Mouse (Mus musculus) right cerebral cortex, adult 18-20 months (tissue): ENCODE data around the gene Aip.
"Not testable (repeated sequence)": the region's sequence is repeated elsewhere in the genome, so short reads cannot be mapped to it uniquely, and the experiment has no call there.

Source experiments
- DNase-seq: peaks from one replicate; pipeline ENCODE4 v3.0.0; 2022; ENCODE audit warnings: mixed read lengths

The Aip gene

GRCm38 (mm10) chr19:4151898-4152297 lies 26.2 kb upstream of the Aip start:
- no peak for DNase-seq

DNA sequence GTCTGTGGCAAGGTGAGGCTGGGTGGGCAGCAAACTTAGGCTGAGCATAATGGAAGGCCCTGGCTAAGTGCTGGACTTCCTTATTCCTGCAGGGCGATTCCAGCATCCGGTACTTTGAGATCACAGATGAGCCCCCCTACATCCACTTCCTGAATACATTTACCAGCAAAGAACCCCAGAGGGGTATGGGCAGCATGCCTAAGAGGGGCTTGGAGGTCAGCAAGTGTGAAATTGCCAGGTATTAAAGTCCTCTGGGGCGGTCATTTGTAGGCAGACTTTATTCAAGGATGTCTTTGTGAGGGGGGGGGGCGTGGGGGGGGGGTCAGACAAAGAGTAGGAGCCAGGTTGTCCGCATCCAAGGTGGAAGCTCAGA lies 25.8 kb upstream of the Aip start:
- DNase-seq: no peak

GRCm38 (mm10) chr19:4150567-4151487 lies 25.2 kb upstream of the Aip start:
- no peak for DNase-seq

GRCm38 (mm10) chr19:4149764-4150461 lies 24.3 kb upstream of the Aip start:
- DNase-seq: no peak

- no peak for DNase-seq
These were observed 23.6 kb upstream of the Aip start for GRCm38 (mm10) chr19:4149283-4149682.

DNA sequence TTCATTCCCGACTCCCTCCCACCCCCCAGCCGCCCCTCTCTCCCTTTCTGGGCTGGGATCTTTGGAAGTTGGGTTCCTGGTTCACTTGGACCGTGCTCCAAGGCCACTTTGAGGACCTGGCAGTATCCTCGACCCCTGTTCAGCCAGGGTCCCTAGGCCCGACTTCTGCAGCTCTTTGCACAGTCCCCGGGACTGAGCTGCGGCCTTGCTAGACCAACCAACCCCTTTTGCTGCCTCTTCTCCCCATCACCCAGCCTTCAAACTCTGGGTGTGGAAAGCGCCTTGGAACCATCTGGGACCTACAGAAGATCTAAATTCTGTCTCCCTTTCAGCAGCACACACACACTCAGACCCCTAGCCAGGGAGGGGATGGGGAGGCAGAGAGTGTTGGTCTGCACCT lies 23.2 kb upstream of the Aip start:
- DNase-seq: no peak

DNA sequence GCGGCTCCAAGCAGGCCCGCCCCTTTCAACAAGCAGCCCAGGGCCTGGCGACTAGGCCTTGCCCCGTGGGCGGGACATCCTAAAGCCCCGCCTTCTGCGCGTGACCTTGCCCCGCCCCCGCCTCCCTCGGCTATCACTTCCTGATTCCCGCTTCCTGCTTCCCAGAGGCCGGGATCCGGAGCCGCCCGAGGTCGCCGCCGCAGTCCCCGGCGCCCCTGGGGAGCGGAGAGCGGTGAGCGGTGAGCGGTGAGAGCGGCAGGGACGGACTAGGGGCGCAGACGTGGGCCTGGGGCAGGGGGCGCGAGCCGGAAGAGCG lies 22.8 kb upstream of the Aip start, which contains the start of gene Coro1b:
Gene Coro1b, plus strand, starts transcription at position 129 of the 316 bp plus-strand sequence.
- peak; percentile 95 for DNase-seq

GRCm38 (mm10) chr19:4147782-4148490 lies 22.3 kb upstream of the Aip start:
- DNase-seq: no peak

DNA sequence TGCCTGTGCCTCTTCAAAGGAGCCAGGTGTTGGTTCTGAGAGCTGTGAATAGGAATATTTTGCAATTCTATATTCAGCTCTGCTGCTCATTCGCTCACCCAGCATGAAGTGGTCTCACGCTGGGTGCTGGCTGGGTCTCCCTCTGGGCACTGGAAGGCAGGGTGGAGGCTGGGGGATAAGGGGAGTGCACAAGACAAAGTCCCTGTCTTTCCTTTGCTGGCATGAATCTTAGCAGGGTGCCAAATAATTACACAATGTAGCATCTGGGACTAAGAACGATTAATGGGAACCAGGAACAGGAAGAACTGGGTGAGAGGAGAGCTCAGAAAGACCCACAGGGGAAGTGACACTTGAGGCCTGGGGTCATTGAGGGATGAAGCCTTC lies 21.4 kb upstream of the Aip start:
- no peak for DNase-seq

- DNase-seq: no peak
These were observed 20.8 kb upstream of the Aip start for GRCm38 (mm10) chr19:4146366-4147021.

DNA sequence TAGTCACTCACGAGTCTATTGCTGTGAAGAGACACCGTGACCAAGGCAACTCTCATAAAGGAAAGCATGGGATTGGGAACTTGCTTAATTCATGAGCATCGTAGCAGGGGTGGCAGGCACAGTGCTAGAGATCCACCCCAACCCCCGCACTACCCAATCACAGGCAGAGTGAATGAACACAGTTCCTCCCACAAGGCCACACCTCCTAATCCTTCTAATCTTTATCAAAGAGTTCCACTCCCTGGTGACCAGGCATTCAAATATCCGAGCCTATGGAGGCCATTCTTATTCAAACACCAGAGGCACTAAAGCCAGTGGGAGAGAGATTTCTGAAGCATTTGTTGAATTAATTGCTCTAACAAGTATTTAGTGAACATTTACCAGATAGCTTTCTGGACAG lies 20.3 kb upstream of the Aip start:
- no peak for DNase-seq

- DNase-seq: no peak
These were observed 19.2 kb upstream of the Aip start for GRCm38 (mm10) chr19:4144550-4145498.

DNA sequence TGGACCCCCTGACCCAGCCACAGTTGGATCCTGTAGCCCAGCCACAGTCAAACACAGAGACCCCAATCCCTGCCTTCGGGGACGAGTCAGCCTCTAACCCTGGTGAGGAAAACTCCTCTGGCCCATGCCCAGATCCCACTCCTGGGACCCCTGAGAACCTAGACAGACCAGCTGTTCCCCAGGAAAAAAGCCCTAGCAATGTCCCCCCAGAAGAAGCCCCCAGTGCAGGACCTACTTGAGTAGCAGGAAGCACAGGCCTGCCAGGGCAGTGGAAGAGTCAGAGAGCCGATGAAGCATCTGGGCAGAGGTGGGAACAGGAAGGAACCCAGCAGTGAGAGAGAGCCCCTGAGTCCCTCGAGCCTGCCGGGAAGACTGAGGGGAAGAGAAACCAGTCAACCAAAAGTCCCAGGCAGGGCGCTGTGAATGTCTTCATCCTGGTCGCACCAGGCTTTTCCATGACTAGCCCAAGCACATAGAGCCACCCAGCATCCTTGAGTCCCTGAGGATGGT lies 18.2 kb upstream of the Aip start, which contains the start of gene Cabp4:
Gene Cabp4, minus strand, starts transcription at position 275 of the 510 bp plus-strand sequence.
- no peak for DNase-seq

GRCm38 (mm10) chr19:4142416-4143173 lies 16.9 kb upstream of the Aip start:
- DNase-seq: no peak

DNA sequence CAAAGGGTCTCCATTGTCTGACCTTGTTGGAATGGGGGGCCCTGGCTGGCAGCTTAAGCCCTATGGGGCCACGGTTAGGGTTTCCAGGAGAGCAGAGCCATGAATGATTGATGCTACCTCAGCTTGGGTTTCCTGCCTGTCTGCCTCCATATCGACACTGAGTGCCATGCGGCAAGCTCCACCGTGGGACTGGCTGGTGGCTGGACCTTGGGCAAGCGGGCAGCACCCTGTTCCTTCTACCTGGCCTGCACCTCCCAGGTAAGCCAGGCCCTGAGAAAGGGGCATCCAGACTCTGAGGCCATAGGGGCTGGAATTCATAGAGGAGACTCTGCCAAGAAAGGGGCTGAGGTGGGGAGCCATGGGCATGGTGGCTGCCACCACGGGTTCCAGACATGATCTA lies 14.5 kb upstream of the Aip start:
- DNase-seq: no peak

DNA sequence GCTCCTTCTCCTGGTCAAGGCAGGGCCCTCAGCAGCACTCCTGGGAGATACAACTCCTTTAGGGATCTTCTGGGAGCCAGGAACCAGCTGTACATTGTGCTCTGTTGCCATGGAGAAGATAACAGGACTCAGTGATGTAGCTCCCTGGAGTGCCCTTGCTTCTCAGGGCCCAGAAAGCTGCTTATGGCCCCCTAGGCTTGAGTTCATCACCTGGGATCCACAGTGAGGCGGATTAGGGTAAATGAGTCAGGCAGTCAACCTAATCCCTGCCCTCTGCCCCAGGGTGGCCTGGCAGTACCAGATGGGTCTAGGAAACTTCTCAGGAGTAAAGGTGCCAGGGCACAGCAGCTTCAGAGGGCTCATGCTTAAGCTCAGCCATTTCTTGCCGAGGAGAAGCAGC lies 13.8 kb upstream of the Aip start, which contains the start of gene Gpr152:
Gene Gpr152, plus strand, starts transcription at position 342 of the 400 bp plus-strand sequence.
- no peak for DNase-seq

GRCm38 (mm10) chr19:4137913-4138312 lies 12.3 kb upstream of the Aip start:
- no peak for DNase-seq

DNA sequence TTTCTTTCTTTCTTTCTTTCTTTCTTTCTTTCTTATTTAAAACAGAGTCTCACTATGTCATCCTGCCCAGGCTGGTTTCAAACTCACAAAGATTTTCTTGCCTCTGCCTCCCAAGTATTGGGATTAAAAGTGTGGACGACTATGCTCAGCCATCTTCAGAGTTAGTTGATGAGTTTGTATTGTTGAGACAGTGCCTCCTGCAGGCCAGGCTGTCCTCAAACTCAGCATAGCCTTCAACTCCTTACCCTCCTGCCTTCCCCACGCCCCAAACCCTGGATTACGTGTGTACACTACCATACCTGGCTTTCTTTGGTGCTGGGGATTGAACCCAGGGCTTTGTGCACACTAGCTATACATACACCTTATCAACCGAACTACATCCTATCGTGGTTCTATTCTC lies 10.8 kb upstream of the Aip start:
- no peak for DNase-seq

GRCm38 (mm10) chr19:4135963-4136345 lies 10.3 kb upstream of the Aip start:
- not testable (repeated sequence) for DNase-seq

GRCm38 (mm10) chr19:4135229-4135962 lies 9.7 kb upstream of the Aip start:
- not testable (repeated sequence) for DNase-seq
